Mouse (Mus musculus) liver, adult 2 months (tissue): ENCODE measurements around the gene Gm7137. TPM values are rescaled to one million over a fixed set of nuclear protein-coding genes. Genes with fewer than 3 reads are reported as not detected.
"Not testable (repeated sequence)": the region's sequence is repeated elsewhere in the genome, so short reads cannot be mapped to it uniquely, and the experiment has no call there.

Experiments
- DNase-seq: peaks from one replicate; pipeline ENCODE4 v3.0.0-alpha.2; 2011; ENCODE audit warnings: low read depth, low spot score; ENCODE audit errors: extremely low read depth
- H3K27ac ChIP-seq: fragments of 200-500 bp; replicated peaks from 2 replicates; pipeline ENCODE4 v1.5.1; 2012; ENCODE audit warnings: low read depth, mild to moderate bottlenecking, control low read depth, inconsistent platforms, low read length; ENCODE audit not compliant: insufficient read depth
- H3K27me3 ChIP-seq: fragments of 200-500 bp; 2 replicates; pipeline ENCODE4 v1.6.1; 2012; ENCODE audit warnings: mild to moderate bottlenecking, moderate library complexity, low read length, inconsistent platforms; ENCODE audit not compliant: control insufficient read depth, insufficient read depth
- H3K36me3 ChIP-seq: fragments of 200-500 bp; 2 replicates; pipeline ENCODE4 v1.6.1; 2012; ENCODE audit warnings: low read length, inconsistent platforms; ENCODE audit not compliant: control insufficient read depth, insufficient read depth
- H3K4me1 ChIP-seq: fragments of 200-500 bp; 2 replicates; pipeline ENCODE4 v1.6.1; 2011; ENCODE audit warnings: low read length; ENCODE audit not compliant: control insufficient read depth, insufficient read depth
- H3K4me3 ChIP-seq: fragments of 200-500 bp; 2 replicates; pipeline ENCODE4 v1.5.1; 2011; ENCODE audit warnings: low read depth, mild to moderate bottlenecking, control low read depth, low read length, moderate library complexity; ENCODE audit not compliant: insufficient read depth
- H3K79me2 ChIP-seq: fragments of 200-500 bp; 2 replicates; pipeline ENCODE4 v1.6.1; 2012; ENCODE audit warnings: inconsistent platforms, mild to moderate bottlenecking, low read length, moderate library complexity; ENCODE audit not compliant: control insufficient read depth, insufficient read depth
- H3K9ac ChIP-seq: fragments of 200-500 bp; 2 replicates; pipeline ENCODE4 v1.6.1; 2012; ENCODE audit warnings: low read depth, mild to moderate bottlenecking, control low read depth, inconsistent platforms, low read length
- CTCF ChIP-seq: fragments of 200-500 bp; IDR thresholded peaks from 2 replicates; pipeline ENCODE4 v1.5.1; 2011; ENCODE audit warnings: low read depth, low read length, control low read depth
- POLR2A ChIP-seq: fragments of 200-500 bp; IDR thresholded peaks from 2 replicates; pipeline ENCODE4 v1.6.1; 2011; ENCODE audit warnings: low read length, control low read depth; ENCODE audit not compliant: insufficient read depth; ENCODE audit errors: extremely low read depth
- WGBS: fragments of 180-500 bp; shearing (Covaris S2); methylation state at CpG from one replicate; pipeline ENCODE4 v1.1.7; 2018; 5-methylcytosine and 5-hydroxymethylcytosine counted together
- polyA plus RNA-seq: library from polyadenylated mRNA; depleted of rRNA; stranded (reverse); fragments of >200 nt; gene quantifications from 2 replicates; pipeline ENCODE4 v1.2.3, GENCODE M21; 2012; rRNA removed
- total RNA-seq: library from RNA; depleted of rRNA; stranded (reverse); fragments of >200 nt; gene quantifications from 2 replicates; pipeline ENCODE4 v1.2.3, GENCODE M21; 2014; rRNA removed

The Gm7137 gene
- total RNA-seq: not detected in 2 replicates
- polyA plus RNA-seq: not detected in 2 replicates

GRCm38 (mm10) chr10:77787876-77788275, at the start of gene Gm7137:
TSS of gene Gm7137 (minus strand) at chr10:77788200.
- H3K9ac ChIP-seq, H3K79me2 ChIP-seq, DNase-seq, H3K27me3 ChIP-seq, H3K36me3 ChIP-seq, H3K4me1 ChIP-seq, H3K27ac ChIP-seq, H3K4me3 ChIP-seq: not testable (repeated sequence)
- WGBS: 36% methylated on average over 1 of the region's 1 CpGs

GRCm38 (mm10) chr10:77835647-77836046, 47.6 kb upstream of the Gm7137 start, which contains the start of gene Krtap10-10:
TSS of gene Krtap10-10 (plus strand) at chr10:77835947.
- Histone ChIP-seq H3K27me3 (no peaks in the 10 kb centered on the region), H3K79me2 (no peaks in the 10 kb centered on the region), H3K4me3 (no peak within 1 kb of the TSS), H3K9ac (no peak within 1 kb of the TSS), H3K36me3 (no peaks in the 10 kb centered on the region), H3K27ac (no peak within 1 kb of the TSS), H3K4me1 (no peaks in the 10 kb centered on the region)
- DNase-seq: no peak
- TF ChIP-seq CTCF: no peak
- TF ChIP-seq POLR2A: no peak
- WGBS: 60% methylated on average over 9 of the region's 9 CpGs

GRCm38 (mm10) chr10:77826951-77827350, 39.0 kb upstream of the Gm7137 start, which contains the start of gene Krtap10-4:
TSS of gene Krtap10-4 (minus strand) at chr10:77827095.
- no peak within 1 kb of the TSS for H3K4me3 ChIP-seq
- H3K79me2 ChIP-seq: no peaks in the 10 kb centered on the region
- no peaks in the 10 kb centered on the region for H3K36me3 ChIP-seq
- H3K9ac ChIP-seq: no peak within 1 kb of the TSS
- H3K4me1 ChIP-seq: no peaks in the 10 kb centered on the region
- DNase-seq: no peak
- H3K27me3 ChIP-seq: no peaks in the 10 kb centered on the region
- H3K27ac ChIP-seq: no peak within 1 kb of the TSS
- WGBS: 74% methylated on average over 6 of the region's 6 CpGs
- TF ChIP-seq POLR2A: no peak

GRCm38 (mm10) chr10:77819203-77819602, 31.2 kb upstream of the Gm7137 start:
- WGBS: 55% methylated on average over 4 of the region's 4 CpGs
- H3K27me3 ChIP-seq: no peaks in the 10 kb centered on the region
- DNase-seq: no peak
- no peaks in the 10 kb centered on the region for H3K36me3 ChIP-seq
- H3K4me3 ChIP-seq: no peak overlapping the region
- H3K27ac ChIP-seq: no peak overlapping the region
- TF ChIP-seq CTCF (no peak), POLR2A (no peak)
- H3K79me2 ChIP-seq: no peaks in the 10 kb centered on the region
- no peak overlapping the region for H3K9ac ChIP-seq
- no peaks in the 10 kb centered on the region for H3K4me1 ChIP-seq

GRCm38 (mm10) chr10:77818523-77818922, 30.5 kb upstream of the Gm7137 start:
- H3K9ac ChIP-seq: no peak overlapping the region
- no peak overlapping the region for H3K4me3 ChIP-seq
- no peaks in the 10 kb centered on the region for H3K79me2 ChIP-seq
- WGBS: 98% methylated on average over 4 of the region's 4 CpGs
- TF ChIP-seq CTCF (no peak), POLR2A (no peak)
- H3K27me3 ChIP-seq: no peaks in the 10 kb centered on the region
- no peak overlapping the region for H3K27ac ChIP-seq
- H3K4me1 ChIP-seq: no peaks in the 10 kb centered on the region
- H3K36me3 ChIP-seq: no peaks in the 10 kb centered on the region
- DNase-seq: no peak

DNA sequence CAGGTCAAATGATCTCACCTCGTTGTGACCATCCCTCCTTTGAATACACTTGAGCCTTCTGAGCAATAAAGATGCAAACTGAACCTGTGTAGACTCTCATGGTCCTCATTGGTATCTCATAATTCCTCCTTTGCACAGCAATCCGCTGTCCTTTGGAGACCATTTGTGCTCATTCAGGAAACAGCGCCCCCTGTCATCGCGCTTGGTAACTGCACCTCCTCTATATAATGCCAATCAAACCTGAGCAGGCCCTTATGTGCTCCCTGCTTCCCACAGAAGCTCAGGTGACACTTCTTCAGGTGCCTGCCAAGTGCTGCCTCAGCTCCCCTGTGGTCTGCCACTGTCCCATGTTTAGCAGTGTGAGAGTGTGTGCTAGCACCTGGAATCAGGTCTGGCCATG, 27.5 kb upstream of the Gm7137 start:
- DNase-seq: peak; percentile 7
- H3K27ac ChIP-seq: no peak overlapping the region
- no peak overlapping the region for H3K9ac ChIP-seq
- TF ChIP-seq POLR2A (no peak), CTCF (peak; percentile 63)
- no peak overlapping the region for H3K4me3 ChIP-seq
- H3K4me1 ChIP-seq: no peaks in the 10 kb centered on the region
- no peaks in the 10 kb centered on the region for H3K36me3 ChIP-seq
- no peaks in the 10 kb centered on the region for H3K79me2 ChIP-seq
- H3K27me3 ChIP-seq: no peaks in the 10 kb centered on the region
- WGBS: 30% methylated on average over 5 of the region's 5 CpGs
